Mouse (Mus musculus): ENCODE measurements around the gene Ndnf. TPM values are rescaled to one million over a fixed set of nuclear protein-coding genes. Genes with fewer than 3 reads are reported as not detected.

Gene Ndnf
- polyA plus RNA-seq, 1 experiment, result 8.2 TPM

DNA sequence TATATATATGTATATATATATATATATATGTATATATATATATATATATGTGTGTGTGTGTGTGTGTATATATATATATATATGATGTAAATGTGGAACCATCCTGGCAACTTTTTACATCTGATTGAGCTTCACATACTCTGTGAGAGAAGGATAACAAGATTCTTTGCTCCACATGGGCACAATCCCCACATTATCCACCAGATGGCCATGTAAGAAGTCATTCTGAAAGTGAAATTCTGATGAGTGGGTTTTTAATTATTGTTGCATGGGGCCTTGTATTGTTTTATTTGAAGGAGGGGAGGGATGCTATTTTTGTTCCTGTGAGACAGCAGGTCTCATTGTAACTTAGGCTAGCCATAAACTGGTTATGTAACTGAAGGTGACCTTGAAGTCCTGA is 22.5 kb downstream of the Ndnf start:
- H3K27ac ChIP-seq (ENCODE audit: insufficient read depth, low read length), result no peak overlapping the region
- H3K27me3 ChIP-seq (ENCODE audit: control insufficient read depth, insufficient read depth, low read length), result no peaks in the 10 kb centered on the region
- no peaks in the 10 kb centered on the region for H3K4me1 ChIP-seq (ENCODE audit: control insufficient read depth, insufficient read depth, low read length)
- TF ChIP-seq POLR2A (IDR thresholded peaks at IDR 0.05; ENCODE audit: borderline replicate concordance, insufficient read depth, low read length), result no peak
- TF ChIP-seq CTCF (IDR thresholded peaks at IDR 0.05; ENCODE audit: borderline replicate concordance, insufficient read depth, low read depth, low read length), result no peak
- DNase-seq, result no peak
- H3K4me3 ChIP-seq (replicated peaks; ENCODE audit: insufficient read depth, low read depth, low read length), result no peak overlapping the region

GRCm38 (mm10) chr6:65720676-65721075 is 49.3 kb downstream of the Ndnf start:
- Histone ChIP-seq H3K27me3 (ENCODE audit: control insufficient read depth, insufficient read depth, low read length) (no peaks in the 10 kb centered on the region), H3K4me1 (ENCODE audit: control insufficient read depth, insufficient read depth, low read length) (no peaks in the 10 kb centered on the region), H3K4me3 (replicated peaks; ENCODE audit: insufficient read depth, low read depth, low read length) (no peak overlapping the region), H3K27ac (ENCODE audit: insufficient read depth, low read length) (no peak overlapping the region)
- WGBS, result 57% methylated on average over 1 of the region's 1 CpGs
- peak in 1 of 2 experiments; percentile 18 for DNase-seq
- TF ChIP-seq POLR2A (IDR thresholded peaks at IDR 0.05; ENCODE audit: borderline replicate concordance, insufficient read depth, low read length) (no peak), CTCF (IDR thresholded peaks at IDR 0.05; ENCODE audit: borderline replicate concordance, insufficient read depth, low read depth, low read length) (no peak)

DNA sequence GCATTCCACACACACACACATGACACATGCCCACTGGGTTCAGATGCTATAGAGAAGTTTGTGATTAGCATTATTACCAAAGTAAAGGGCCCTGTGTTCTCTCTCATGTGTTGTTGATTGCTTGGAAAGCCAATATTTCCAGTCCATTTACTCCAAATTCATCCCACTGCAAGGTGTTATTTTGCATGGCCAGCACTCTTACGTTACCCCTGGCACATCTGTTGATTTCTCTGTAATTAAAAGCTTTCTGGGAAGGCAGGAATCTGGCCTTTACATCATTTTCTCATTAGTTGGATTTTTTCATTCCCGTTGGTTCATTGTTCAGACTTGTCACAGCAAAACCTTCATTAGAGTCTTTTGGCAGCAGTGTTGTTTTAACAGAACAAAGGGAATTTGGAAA is 54.3 kb downstream of the Ndnf start:
- 50% methylated on average over 2 of the region's 2 CpGs for WGBS
- DNase-seq, result no peak
- no peaks in the 10 kb centered on the region for H3K4me1 ChIP-seq (ENCODE audit: control insufficient read depth, insufficient read depth, low read length)
- H3K4me3 ChIP-seq (replicated peaks; ENCODE audit: insufficient read depth, low read depth, low read length), result no peak overlapping the region
- H3K27me3 ChIP-seq (ENCODE audit: control insufficient read depth, insufficient read depth, low read length), result no peaks in the 10 kb centered on the region
- no peak overlapping the region for H3K27ac ChIP-seq (ENCODE audit: insufficient read depth, low read length)
- TF ChIP-seq POLR2A (IDR thresholded peaks at IDR 0.05; ENCODE audit: borderline replicate concordance, insufficient read depth, low read length) (no peak), CTCF (IDR thresholded peaks at IDR 0.05; ENCODE audit: borderline replicate concordance, insufficient read depth, low read depth, low read length) (no peak)

DNA sequence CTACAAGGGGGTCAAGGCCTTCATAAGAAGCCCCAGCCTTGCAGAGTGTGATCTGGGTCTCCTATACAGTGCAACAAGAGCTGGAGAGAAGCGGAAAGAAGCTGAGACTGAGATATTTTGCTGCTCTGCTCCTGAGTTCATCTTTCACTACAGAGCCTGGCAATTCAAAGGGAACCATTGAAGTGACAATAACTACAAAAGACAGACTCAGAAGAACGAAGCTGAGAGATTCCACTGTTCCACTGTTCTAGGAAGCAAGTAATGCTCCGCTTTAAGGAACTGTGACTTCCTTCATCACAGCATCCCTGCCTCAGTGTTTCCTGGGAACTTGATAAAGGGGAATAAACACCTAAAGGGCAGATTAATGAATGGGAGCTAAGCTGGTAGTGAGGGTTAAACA is 56.9 kb downstream of the Ndnf start:
- no peaks in the 10 kb centered on the region for H3K4me1 ChIP-seq (ENCODE audit: control insufficient read depth, insufficient read depth, low read length)
- H3K27ac ChIP-seq (ENCODE audit: insufficient read depth, low read length), result no peak overlapping the region
- WGBS, result 67% methylated on average over 3 of the region's 3 CpGs
- no peak for TF ChIP-seq CTCF (IDR thresholded peaks at IDR 0.05; ENCODE audit: borderline replicate concordance, insufficient read depth, low read depth, low read length)
- no peak for TF ChIP-seq POLR2A (IDR thresholded peaks at IDR 0.05; ENCODE audit: borderline replicate concordance, insufficient read depth, low read length)
- H3K4me3 ChIP-seq (replicated peaks; ENCODE audit: insufficient read depth, low read depth, low read length), result no peak overlapping the region
- no peak for DNase-seq
- no peaks in the 10 kb centered on the region for H3K27me3 ChIP-seq (ENCODE audit: control insufficient read depth, insufficient read depth, low read length)

DNA sequence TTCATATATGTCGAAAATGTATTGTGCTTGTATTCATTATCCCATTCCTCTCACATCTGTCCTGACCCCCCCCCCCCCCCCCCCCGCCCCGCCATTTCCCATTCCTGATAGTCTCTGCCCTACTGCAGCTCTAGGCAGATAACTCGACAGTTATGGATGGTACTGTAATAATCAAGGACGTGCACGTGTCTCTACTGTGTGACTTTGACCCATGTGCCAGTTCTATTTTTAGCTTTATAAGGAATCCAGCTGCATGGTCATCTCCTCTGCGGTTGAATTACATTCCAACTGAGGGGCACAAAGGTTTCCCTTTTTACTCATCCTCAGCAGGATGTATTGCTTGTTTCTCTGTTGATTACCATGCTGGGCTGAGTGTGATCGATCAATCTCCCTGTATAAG is 68.1 kb downstream of the Ndnf start:
- TF ChIP-seq CTCF (IDR thresholded peaks at IDR 0.05; ENCODE audit: borderline replicate concordance, insufficient read depth, low read depth, low read length) (no peak), POLR2A (IDR thresholded peaks at IDR 0.05; ENCODE audit: borderline replicate concordance, insufficient read depth, low read length) (no peak)
- WGBS, result 47% methylated on average over 8 of the region's 8 CpGs
- no peak overlapping the region for H3K27ac ChIP-seq (ENCODE audit: insufficient read depth, low read length)

GRCm38 (mm10) chr6:65743144-65743870 is 71.9 kb downstream of the Ndnf start:
- Histone ChIP-seq H3K4me3 (replicated peaks; ENCODE audit: insufficient read depth, low read depth, low read length) (no peak overlapping the region), H3K27me3 (ENCODE audit: control insufficient read depth, insufficient read depth, low read length) (no peaks in the 10 kb centered on the region), H3K27ac (ENCODE audit: insufficient read depth, low read length) (no peak overlapping the region), H3K4me1 (ENCODE audit: control insufficient read depth, insufficient read depth, low read length) (no peaks in the 10 kb centered on the region)
- TF ChIP-seq POLR2A (IDR thresholded peaks at IDR 0.05; ENCODE audit: borderline replicate concordance, insufficient read depth, low read length), result no peak
- no peak for TF ChIP-seq CTCF (IDR thresholded peaks at IDR 0.05; ENCODE audit: borderline replicate concordance, insufficient read depth, low read depth, low read length)
- DNase-seq, result no peak
- 30% methylated on average over 1 of the region's 1 CpGs for WGBS

More for the DNA sequence above, 68.1 kb downstream of the Ndnf start:
- DNase-seq, result no peak
- Histone ChIP-seq H3K27me3 (ENCODE audit: control insufficient read depth, insufficient read depth, low read length) (no peaks in the 10 kb centered on the region), H3K4me1 (ENCODE audit: control insufficient read depth, insufficient read depth, low read length) (no peaks in the 10 kb centered on the region), H3K4me3 (replicated peaks; ENCODE audit: insufficient read depth, low read depth, low read length) (no peak overlapping the region)

DNA sequence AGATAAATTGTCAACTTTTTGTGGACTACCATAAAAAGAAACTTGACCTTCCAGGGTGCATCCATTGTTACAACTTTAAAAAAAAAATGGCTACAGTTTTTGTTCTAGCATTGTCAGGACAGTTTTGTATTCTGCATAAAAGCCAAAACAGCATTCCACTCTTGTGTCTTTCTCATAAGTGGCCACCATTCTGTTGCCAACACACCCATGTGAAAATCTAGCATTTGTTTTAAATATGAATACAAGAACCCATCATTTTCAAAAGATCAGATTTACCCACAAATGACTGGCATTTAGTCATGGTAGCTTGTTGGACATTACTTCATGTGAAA is 72.4 kb downstream of the Ndnf start:
- Histone ChIP-seq H3K4me3 (replicated peaks; ENCODE audit: insufficient read depth, low read depth, low read length) (no peak overlapping the region), H3K27me3 (ENCODE audit: control insufficient read depth, insufficient read depth, low read length) (no peaks in the 10 kb centered on the region), H3K27ac (ENCODE audit: insufficient read depth, low read length) (no peak overlapping the region), H3K4me1 (ENCODE audit: control insufficient read depth, insufficient read depth, low read length) (no peaks in the 10 kb centered on the region)
- no peak for DNase-seq
- TF ChIP-seq CTCF (IDR thresholded peaks at IDR 0.05; ENCODE audit: borderline replicate concordance, insufficient read depth, low read depth, low read length) (no peak), POLR2A (IDR thresholded peaks at IDR 0.05; ENCODE audit: borderline replicate concordance, insufficient read depth, low read length) (no peak)

GRCm38 (mm10) chr6:65758214-65758613 is 86.8 kb downstream of the Ndnf start:
- no peaks in the 10 kb centered on the region for H3K4me1 ChIP-seq (ENCODE audit: control insufficient read depth, insufficient read depth, low read length)
- 72% methylated on average over 7 of the region's 7 CpGs for WGBS
- no peak for DNase-seq
- no peak overlapping the region for H3K27ac ChIP-seq (ENCODE audit: insufficient read depth, low read length)
- TF ChIP-seq CTCF (IDR thresholded peaks at IDR 0.05; ENCODE audit: borderline replicate concordance, insufficient read depth, low read depth, low read length) (no peak), POLR2A (IDR thresholded peaks at IDR 0.05; ENCODE audit: borderline replicate concordance, insufficient read depth, low read length) (no peak)
- H3K4me3 ChIP-seq (replicated peaks; ENCODE audit: insufficient read depth, low read depth, low read length), result no peak overlapping the region
- no peaks in the 10 kb centered on the region for H3K27me3 ChIP-seq (ENCODE audit: control insufficient read depth, insufficient read depth, low read length)

All from cerebellum, adult 2 months (tissue).